Mouse (Mus musculus) cortical plate, adult 2 months (tissue): Measurements from ENCODE around the gene Tssk6. TPM values are rescaled to one million over a fixed set of nuclear protein-coding genes. Genes with fewer than 3 reads are reported as not detected.
"Not testable (repeated sequence)": the region's sequence is repeated elsewhere in the genome, so short reads cannot be mapped to it uniquely, and the experiment has no call there.

Source experiments
- H3K27ac ChIP-seq: fragments of 200-500 bp; 2 replicates; pipeline ENCODE4 v1.5.1; 2012; ENCODE audit warnings: low read length, control low read depth, inconsistent platforms; ENCODE audit not compliant: insufficient read depth
- H3K4me1 ChIP-seq: fragments of 200-500 bp; 2 replicates; pipeline ENCODE4 v1.6.1; 2011; ENCODE audit warnings: low read length; ENCODE audit not compliant: control insufficient read depth, insufficient read depth
- H3K4me3 ChIP-seq: fragments of 200-500 bp; 2 replicates; pipeline ENCODE4 v1.5.1; 2011; ENCODE audit warnings: mild to moderate bottlenecking, low read length, control low read depth; ENCODE audit not compliant: insufficient read depth
- CTCF ChIP-seq: fragments of 200-500 bp; IDR thresholded peaks from 2 replicates; pipeline ENCODE4 v1.5.1; 2011; ENCODE audit warnings: mild to moderate bottlenecking, control low read depth, low read length; ENCODE audit not compliant: insufficient read depth; ENCODE audit errors: extremely low read depth
- POLR2A ChIP-seq: fragments of 200-500 bp; IDR thresholded peaks from 2 replicates; pipeline ENCODE4 v1.6.1; 2011; ENCODE audit warnings: mild to moderate bottlenecking, low read length, control low read depth; ENCODE audit not compliant: insufficient read depth; ENCODE audit errors: extremely low read depth
- polyA plus RNA-seq: library from polyadenylated mRNA; depleted of rRNA; stranded (reverse); fragments of >200 nt; gene quantifications from 2 replicates; pipeline ENCODE4 v1.2.3, GENCODE M21; 2012; rRNA removed

The Tssk6 gene
- polyA plus RNA-seq, 1 experiment = 0.29 TPM

DNA sequence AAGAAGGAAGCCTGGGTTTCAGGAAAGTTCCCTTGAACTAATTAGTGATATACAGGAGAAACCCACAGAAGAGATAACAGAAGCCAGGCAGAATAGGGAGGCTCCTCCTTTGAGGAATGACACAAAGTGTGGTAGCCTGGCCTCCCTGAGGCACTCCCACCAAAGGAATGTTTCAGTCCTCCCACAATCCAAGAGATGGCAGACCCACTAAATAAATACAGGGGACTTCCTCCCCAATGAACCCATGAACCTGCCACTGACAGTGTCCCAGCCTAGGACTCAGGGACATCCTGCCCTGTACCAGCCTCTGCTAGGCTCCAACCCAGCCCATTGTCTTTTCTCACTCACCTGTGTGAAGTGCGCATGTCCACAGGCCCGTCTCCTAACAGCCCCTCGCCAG is 33.4 kb downstream of the Tssk6 start:
- no peak overlapping the region for H3K4me3 ChIP-seq
- no peak for TF ChIP-seq POLR2A
- H3K4me1 ChIP-seq = no peaks in the 10 kb centered on the region
- no peak overlapping the region for H3K27ac ChIP-seq

DNA sequence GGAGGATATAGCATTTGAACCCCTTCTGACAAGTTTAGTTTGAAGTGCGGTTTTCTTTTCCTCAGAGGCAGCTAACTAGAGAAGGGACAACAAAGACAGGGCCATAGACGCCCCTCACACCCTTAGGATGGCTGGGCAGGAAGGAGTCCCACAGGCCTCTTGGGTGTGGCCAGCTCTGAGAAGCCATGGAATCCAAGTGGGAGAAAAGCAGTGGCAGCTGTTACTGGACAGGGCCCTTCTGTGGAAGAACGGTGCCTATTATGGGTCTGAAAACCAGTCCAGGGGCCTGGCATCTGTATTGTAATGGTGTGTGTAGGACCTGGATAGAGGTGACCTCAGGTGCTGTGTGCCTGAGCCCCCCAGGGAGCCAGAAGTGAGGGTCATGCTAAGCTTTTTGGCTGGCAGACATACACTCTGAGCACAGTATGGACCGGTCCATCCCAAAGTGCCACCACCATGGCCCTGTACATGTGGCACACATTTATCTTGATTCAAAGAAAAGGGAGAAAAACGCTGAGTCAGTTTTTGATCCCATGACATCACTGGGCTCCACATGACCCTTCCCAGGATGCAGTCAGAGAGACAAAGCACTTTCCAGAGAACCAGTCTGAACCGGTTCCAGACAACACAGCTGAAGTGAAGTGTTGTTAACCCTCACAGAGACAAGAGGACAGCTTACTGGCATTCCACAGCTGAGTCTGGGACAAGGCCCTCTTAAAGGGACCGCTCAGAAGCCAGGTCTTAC is 34.2 kb downstream of the Tssk6 start:
- H3K4me1 ChIP-seq = no peaks in the 10 kb centered on the region
- no peak for TF ChIP-seq POLR2A
- no peak for TF ChIP-seq CTCF
- no peak overlapping the region for H3K4me3 ChIP-seq
- no peak overlapping the region; the same call in 1 of the 2 replicates for H3K27ac ChIP-seq

DNA sequence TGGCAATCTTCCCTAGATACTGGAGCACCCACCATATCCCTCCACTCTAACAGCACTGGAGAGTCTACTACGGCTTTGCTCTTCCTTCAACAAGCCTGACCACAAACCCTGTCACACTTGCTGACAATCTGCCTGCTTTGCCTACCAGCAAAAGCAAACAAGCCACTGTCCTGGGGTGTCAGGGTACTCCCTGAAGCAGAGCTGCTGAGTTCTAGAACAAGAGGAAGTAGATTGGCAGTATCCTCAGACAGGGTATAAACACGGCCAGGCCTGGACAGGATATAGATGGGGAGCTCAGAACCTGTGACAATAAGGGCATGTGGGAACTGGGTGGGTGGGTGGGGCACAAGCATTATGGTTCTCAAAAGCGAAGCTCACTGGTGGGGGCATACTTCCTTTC is 35.5 kb downstream of the Tssk6 start:
- H3K4me1 ChIP-seq = no peaks in the 10 kb centered on the region
- H3K4me3 ChIP-seq = no peak overlapping the region
- TF ChIP-seq CTCF = no peak
- no peak for TF ChIP-seq POLR2A
- H3K27ac ChIP-seq = no peak overlapping the region

DNA sequence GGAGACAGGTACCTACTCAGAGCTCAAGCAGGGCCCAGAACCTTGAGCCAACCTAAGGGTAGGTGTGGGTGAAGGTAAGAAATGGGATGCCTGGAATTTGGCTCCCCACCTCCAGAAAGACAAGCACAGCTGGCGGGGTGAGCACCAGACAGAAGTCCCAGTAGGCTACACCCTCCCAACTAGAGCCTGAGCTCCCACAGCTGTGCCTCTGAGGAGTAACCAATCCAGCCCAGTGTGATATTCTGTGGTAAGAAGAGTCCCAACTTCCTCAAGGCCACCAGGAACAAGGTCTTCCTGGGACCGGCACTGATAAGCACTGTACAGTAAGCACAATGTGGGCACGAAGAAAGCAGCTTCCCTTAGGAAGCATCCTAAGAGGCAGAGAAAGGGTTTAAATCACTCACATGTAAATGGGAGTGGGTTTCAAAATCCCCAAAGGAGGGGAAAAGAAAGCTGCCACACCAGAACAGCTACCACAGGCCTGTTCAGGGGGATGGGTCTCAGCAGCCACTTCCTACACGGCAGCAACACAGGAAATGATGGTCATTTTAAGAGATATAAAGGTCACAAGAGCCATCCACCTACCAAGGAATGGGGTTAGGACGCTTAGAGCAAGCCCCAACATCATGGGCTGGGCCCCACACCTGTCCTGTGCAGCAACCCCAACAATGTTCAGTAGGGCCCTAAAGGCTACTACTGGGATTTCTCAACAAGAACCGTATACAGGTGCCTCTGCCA is 36.4 kb downstream of the Tssk6 start:
- Histone ChIP-seq H3K27ac (no peak overlapping the region), H3K4me1 (no peaks in the 10 kb centered on the region), H3K4me3 (no peak overlapping the region)
- no peak for TF ChIP-seq CTCF
- no peak for TF ChIP-seq POLR2A

DNA sequence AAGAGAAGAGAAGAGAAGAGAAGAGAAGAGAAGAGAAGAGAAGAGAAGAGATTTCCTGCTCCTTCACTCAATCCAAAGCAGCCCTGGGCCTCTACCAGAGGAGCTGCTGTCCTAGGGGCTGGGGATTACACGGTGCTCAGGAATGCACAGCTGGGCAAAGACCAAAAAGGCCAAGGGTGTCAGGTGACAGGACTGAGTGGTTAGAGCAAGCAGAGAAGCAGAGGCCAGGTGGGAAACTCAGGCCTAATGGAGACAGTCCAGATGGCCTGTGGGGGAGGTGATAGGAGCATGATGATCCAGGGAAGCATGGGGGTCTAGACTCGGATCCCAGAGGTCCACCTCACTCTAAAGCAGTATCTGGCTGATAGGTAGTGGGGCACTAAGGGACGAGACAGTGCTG is 37.6 kb downstream of the Tssk6 start:
- no peak overlapping the region for H3K27ac ChIP-seq
- no peak overlapping the region for H3K4me3 ChIP-seq
- no peaks in the 10 kb centered on the region for H3K4me1 ChIP-seq
- TF ChIP-seq POLR2A (no peak), CTCF (no peak)

DNA sequence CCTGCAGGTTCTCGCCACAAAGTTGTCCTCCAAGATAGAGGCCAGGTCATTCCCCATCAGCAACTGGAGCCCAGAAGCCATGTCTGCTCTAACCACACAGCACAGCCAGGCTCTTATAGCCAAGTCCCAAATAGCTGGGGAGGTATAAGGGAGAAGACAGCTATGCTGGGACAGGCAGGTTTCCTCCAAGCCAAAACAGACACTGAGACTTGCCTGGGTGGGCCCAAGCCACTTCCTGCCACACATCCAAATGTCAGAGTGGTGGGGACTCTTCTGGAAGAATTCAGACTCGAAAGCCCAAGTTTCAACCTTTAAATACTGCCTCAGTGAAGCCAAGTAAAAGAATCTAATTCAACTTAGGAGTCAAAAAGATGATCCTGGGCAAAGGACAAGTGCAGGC is 38.4 kb downstream of the Tssk6 start:
- Histone ChIP-seq H3K4me1 (no peaks in the 10 kb centered on the region), H3K27ac (no peak overlapping the region), H3K4me3 (no peak overlapping the region)
- no peak for TF ChIP-seq CTCF
- no peak for TF ChIP-seq POLR2A

DNA sequence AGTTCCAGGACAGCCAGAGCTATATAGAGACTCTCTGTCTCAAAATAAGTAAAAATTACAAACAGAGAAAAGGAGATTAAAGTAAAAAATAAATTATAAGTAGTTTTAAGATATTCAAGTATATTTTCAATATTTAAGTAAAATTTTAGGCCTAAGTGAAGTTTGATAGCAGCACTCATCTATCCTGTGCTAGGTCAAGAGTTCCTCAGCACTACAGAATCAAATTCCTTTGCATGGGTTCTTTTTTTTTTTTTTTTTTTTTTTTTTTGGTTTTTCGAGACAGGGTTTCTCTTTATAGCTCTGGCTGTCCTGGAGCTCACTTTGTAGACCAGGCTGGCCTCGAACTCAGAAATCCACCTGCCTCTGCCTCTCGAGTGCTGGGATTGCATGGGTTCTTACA is 40.5 kb downstream of the Tssk6 start:
- not testable (repeated sequence) for H3K27ac ChIP-seq, H3K4me3 ChIP-seq, H3K4me1 ChIP-seq

DNA sequence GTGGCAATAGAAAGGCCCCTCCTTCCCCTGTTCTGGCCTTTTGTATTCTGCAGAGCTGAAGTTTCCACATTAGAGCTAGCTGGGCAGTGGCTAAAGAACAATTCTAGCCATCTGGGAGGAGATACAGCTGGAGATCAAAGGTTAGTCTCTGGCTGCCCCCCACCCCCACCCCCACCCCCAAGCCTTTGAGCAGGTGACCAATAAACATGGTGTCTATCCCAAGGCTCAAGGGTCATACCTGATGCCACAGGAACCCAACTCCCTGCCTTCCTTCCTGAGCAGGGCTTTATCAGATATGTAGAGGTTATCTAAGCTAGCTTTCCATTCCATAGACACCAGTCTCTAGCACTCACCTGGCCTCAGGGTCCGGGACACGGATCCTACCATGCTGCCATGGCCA is 48.3 kb downstream of the Tssk6 start:
- no peak overlapping the region for H3K4me3 ChIP-seq
- H3K4me1 ChIP-seq = no peaks in the 10 kb centered on the region; the same call in 1 of the 2 replicates
- H3K27ac ChIP-seq = no peak overlapping the region
- TF ChIP-seq CTCF (no peak), POLR2A (no peak)

Other genes with a start within 250 kb of the Tssk6 start
- 2.7 and 2.9 TPM in 2 replicates for gene Zfp964, start 247.7 kb upstream of the Tssk6 start, polyA plus RNA-seq
- 18.4 and 20.5 TPM in 2 replicates for gene Zfp869, start 191.5 kb upstream of the Tssk6 start, polyA plus RNA-seq
- 6.2 and 6.4 TPM in 2 replicates for gene Zfp963, start 152.2 kb upstream of the Tssk6 start, polyA plus RNA-seq
- gene Gm20422, start 127.3 kb upstream of the Tssk6 start, polyA plus RNA-seq = 0.15 and 1.3 TPM in 2 replicates
- 49.2 and 51.6 TPM in 2 replicates for gene Atp13a1, start 111.0 kb upstream of the Tssk6 start, polyA plus RNA-seq
- 20.3 TPM in 2 replicates for gene Zfp866, start 111.0 kb upstream of the Tssk6 start, polyA plus RNA-seq
- 15.7 and 16.1 TPM in 2 replicates for gene Gmip, start 93.5 kb upstream of the Tssk6 start, polyA plus RNA-seq
- 0.53 and 0.54 TPM in 2 replicates for gene Lpar2, start 79.8 kb upstream of the Tssk6 start, polyA plus RNA-seq
- gene Pbx4, start 69.7 kb upstream of the Tssk6 start, polyA plus RNA-seq = 32.0 and 35.4 TPM in 2 replicates
- gene Cilp2, start 14.5 kb upstream of the Tssk6 start, polyA plus RNA-seq = 0.89 and 1.4 TPM in 2 replicates
- 182 and 184 TPM in 2 replicates for gene Ndufa13, start 374 bp downstream of the Tssk6 start, polyA plus RNA-seq
- gene Yjefn3, start 528 bp downstream of the Tssk6 start, polyA plus RNA-seq = 34.2 and 35.7 TPM in 2 replicates
- gene Gatad2a, start 94.2 kb downstream of the Tssk6 start, polyA plus RNA-seq = 21.1 and 24.3 TPM in 2 replicates
- 80.5 and 86.1 TPM in 2 replicates for gene Mau2, start 140.6 kb downstream of the Tssk6 start, polyA plus RNA-seq
- gene Sugp1, start 140.6 kb downstream of the Tssk6 start, polyA plus RNA-seq = 34.5 and 37.4 TPM in 2 replicates
- gene Tm6sf2, start 170.7 kb downstream of the Tssk6 start, polyA plus RNA-seq = 4.8 and 6.4 TPM in 2 replicates
- gene Hapln4, start 181.3 kb downstream of the Tssk6 start, polyA plus RNA-seq = 65.4 and 69.9 TPM in 2 replicates
- 79.0 and 82.5 TPM in 2 replicates for gene Ncan, start 218.7 kb downstream of the Tssk6 start, polyA plus RNA-seq
- gene Nr2c2ap, start 229.1 kb downstream of the Tssk6 start, polyA plus RNA-seq = 22.5 and 25.2 TPM in 2 replicates
- 18.0 and 18.5 TPM in 2 replicates for gene Rfxank, start 237.0 kb downstream of the Tssk6 start, polyA plus RNA-seq
- gene Borcs8, start 237.3 kb downstream of the Tssk6 start, polyA plus RNA-seq = 107 and 108 TPM in 2 replicates
- gene Mef2b, start 237.5 kb downstream of the Tssk6 start, polyA plus RNA-seq = 0.17 and 0.19 TPM in 2 replicates